Mouse (Mus musculus) layer of hippocampus, adult 9-10 months (tissue): ENCODE results near the gene Zfp119b.
A peak's percentile ranks its signal among the peaks of the same experiment; 100 is the strongest.

Experiments
- DNase-seq: peaks from one replicate; pipeline ENCODE4 v3.0.0; 2022; ENCODE audit warnings: low spot score

Zfp119b gene

GRCm38 (mm10) chr17:55949400-55949799 is at the start of gene Zfp119b:
Gene Zfp119b (minus strand): TSS chr17:55949500.
- DNase-seq: no peak

GRCm38 (mm10) chr17:55996007-55996406 is 46.7 kb upstream of the Zfp119b start:
- DNase-seq: no peak

DNA sequence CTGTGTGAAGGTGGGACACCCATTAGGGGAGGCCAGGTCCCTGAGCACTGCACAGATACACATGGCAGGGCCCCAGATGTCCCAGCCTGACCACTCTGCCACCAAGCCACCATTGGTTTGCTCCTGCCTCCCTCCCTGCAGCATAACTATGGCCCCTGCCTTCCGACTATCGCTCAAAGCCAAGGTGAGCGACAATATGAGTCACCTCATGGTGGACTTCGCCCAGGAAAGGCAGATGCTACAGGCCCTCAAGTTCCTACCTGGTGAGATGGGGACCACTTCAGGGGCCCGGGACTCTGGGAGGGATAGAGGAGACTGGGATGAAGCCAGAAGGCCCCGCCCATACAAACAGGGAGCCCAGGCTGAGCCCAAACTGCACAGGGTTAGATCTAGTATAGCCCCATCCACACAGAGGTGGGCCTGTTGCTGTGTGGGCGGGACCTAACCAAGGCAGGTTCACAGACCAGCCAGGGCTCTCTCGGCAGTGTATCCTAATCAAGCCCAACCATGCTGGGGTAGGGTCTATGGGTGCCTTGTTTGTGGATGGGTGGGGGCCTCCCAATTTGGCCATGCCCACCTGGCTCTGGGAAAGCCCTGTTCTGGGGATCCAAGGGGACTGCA is 41.1 kb upstream of the Zfp119b start:
- DNase-seq: no peak

DNA sequence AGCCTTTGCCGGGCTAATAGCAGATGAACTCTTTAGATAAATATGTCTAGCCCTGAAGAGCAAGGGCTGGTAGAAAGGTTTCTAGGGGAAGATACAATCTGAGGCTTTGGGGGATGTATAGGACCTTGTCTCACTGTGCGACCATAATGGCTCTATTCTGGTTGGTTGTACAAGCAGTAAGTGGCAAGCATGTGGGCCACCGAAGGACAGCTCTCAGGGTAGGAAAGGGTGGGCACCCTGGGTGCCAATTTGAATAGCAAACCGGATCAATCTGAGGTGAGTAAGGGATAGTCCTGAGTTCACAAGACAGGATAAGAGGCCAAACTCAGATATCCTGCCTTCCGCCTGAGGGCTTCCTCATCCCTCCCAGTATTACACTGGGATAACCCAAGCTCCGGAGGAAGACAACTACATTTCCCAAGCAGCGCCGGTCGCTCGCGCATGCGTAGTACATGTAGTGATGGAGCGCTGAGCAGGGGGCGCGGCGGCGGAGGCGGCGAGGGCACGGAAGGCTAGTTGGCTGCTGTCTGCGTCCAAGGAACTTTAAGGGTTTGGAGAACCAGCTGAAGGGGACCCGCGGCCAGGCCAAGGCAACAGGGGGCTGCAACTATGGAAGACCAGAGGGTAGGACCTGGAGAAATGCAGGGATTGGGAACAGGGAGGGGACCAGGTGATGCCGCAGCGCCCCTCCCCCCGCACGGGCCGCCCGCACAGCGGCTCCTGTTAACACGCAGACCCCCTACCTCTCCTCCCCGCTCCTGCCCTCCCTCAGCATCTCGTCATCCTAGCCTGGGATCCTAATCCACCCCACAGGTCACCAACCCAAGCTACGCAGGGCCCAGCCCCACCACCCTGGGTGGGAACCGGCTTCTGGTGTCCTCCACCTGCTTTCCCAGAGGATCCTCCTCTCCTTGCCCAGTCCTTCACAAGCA is 37.0 kb upstream of the Zfp119b start, which contains the start of gene Fsd1:
Fsd1 (plus strand) TSS at position 480 of the 932 bp plus-strand sequence.
- DNase-seq: no peak

DNA sequence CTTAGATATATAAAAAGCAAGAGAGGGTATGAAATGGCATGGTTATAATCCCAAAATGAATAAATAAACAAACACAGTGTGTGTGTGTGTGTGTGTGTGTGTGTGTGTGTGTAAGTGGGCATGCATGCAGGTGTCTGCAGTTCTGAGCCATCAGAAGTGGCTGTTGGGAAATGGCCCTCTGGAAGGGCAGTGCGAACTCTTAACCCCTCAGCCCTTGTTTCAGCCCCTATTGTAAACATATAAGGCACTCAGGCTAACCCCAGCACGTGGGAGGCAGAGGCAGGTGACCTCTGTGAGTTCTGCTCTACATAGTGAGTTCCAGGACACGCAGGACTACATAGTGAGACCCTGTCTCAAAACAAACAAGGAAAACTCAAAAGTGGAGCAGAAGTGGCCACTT is 28.0 kb upstream of the Zfp119b start:
- no peak for DNase-seq

- no peak for DNase-seq
These were observed 27.1 kb upstream of the Zfp119b start for GRCm38 (mm10) chr17:55976255-55976862.

- DNase-seq: no peak
These were observed 22.2 kb upstream of the Zfp119b start for GRCm38 (mm10) chr17:55971453-55971852.

- DNase-seq: no peak
These were observed 20.9 kb upstream of the Zfp119b start, which contains the start of gene Shd for GRCm38 (mm10) chr17:55969966-55970891. Gene Shd (plus strand): TSS chr17:55970467.

- no peak for DNase-seq
These were observed 20.3 kb upstream of the Zfp119b start for GRCm38 (mm10) chr17:55969560-55969959.

- no peak for DNase-seq
These were observed 18.9 kb upstream of the Zfp119b start for GRCm38 (mm10) chr17:55968210-55968609.

DNA sequence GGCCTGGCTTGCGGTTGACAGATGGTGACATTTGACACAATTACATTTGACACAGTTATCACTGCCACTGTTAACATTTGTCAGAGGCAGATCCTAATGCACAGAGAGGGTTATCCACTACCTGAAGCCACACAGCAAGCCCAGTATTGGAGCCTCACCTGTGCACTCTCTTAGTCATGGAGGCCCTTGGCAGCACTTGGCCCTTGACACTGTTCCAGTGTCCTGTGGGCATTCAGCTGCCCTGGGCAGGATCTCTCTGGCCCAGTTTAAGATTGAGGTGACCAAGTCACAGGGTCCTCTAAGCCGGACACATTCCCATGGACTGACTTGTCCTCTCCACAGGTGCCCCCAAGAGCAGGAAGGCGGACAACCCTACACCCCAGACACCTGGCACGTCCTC is 17.9 kb upstream of the Zfp119b start:
- DNase-seq: no peak

DNA sequence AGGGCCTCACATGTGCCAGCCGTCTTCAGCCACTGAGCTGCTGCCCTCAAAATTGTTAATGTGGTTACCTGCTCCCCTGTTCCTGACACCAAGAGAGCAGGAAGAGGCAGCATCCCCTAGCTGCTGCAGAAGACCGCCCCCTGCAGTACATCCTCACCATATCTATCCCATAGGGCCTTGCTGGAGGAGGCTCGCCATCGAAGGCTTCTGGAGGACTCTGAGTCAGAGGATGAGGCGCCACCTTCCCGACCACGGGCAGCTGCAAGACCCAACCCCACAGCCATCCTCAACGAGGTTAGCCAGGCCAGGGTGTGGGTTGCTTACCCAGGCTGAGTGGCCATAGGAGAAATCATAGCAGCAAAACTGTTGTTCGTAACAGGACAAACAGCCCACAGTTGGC is 15.7 kb upstream of the Zfp119b start:
- DNase-seq: no peak

DNA sequence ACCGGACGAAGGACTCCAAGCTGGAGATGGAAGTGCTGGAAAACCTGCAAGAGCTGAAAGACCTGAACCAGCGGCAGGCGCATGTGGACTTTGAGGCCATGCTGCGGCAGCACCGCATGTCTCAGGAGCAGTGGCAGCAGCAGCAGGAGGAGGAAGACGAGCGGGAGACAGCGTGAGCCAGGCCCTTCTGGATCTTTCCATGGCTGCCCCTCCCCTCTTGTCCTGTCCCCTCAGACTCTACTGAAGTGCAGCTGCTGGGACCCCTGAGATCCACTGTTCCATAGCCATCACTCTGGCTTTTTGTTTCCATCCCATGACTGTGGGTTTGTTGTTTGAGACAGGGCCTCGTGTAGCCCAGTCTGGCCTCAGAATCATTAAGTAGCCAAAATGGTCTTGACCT is 15.2 kb upstream of the Zfp119b start:
- no peak for DNase-seq

DNA sequence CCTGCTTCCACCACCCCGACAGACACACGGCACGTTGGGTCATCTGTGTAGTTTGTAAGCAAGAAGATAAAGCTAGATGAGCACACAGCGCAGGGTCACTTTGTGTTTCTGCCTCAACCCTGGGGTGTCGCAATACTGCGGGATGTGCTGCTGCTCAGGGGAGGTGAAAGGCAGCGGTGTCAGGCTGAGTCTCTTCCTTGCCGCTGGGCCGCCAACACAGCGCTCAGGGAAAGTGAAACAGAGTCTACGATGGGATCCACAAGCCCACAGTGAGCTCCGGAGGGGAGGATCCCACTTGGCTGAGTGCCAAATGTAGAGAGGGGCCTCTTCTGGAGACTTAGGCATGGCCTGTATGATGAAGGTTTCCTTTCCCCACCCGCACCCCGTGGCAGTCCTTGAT is 13.9 kb upstream of the Zfp119b start:
- no peak for DNase-seq

GRCm38 (mm10) chr17:55961631-55962030 is 12.3 kb upstream of the Zfp119b start:
- no peak for DNase-seq

DNA sequence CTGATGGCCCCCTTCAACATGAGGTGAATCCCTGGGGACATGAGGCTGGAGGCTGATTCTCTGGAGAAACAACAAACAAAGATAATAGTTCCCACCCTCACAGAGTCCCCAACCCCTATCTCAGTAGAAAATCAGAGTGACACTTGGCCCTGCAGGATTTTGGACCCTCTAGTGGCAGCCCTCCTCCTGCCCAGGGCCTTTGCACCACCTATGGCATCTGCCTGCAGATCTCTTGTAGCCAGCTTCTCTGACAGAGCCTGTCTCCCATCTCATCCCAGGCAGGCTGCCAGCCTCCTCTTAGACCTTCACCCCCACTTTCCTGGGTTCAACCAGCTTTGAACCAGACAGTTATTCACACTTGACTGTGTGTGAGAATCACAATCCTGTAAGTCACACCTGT is 11.5 kb upstream of the Zfp119b start:
- no peak for DNase-seq

GRCm38 (mm10) chr17:55959946-55960740 is 10.8 kb upstream of the Zfp119b start:
- DNase-seq: no peak

DNA sequence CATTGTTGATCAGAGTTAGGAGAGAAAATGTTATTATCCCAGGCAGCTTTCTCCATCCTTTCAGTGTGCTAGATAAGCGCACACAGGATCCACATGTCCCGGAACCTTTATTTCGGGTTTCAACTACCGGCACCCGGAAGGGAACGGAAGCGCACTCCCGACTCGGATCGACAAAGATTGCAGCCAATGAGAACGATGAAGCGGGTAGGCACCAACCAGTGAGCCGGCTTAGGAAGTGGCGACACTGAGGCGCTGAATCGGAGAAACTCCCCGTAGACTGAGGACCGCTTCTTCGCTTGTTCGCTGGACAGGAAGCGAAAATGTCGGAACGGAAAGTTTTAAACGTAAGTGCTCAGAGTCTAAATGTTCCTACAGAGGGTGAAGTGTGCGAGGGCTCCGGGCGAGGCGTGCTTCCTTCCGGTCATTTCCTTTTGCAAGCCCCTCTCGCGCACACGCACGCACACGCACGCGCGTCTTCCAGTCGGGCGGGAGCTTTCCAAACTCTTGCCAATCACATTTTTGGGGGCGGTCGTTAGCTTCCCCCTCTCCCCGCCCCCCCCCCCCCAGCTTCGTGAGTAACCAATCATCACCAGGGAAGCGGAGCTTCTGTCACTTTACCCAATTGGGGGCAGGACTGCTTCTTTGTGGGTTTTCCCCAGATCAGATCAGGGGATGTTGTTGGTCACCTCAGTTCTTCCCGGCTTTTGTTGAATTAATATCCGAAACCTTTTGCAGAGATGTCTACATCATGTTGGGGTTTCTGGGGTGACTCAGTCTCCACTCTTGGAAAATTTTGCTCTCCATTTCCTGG is 9.8 kb upstream of the Zfp119b start, which contains the start of gene Yju2:
Yju2 (plus strand) TSS at position 182 of the 811 bp plus-strand sequence.
- DNase-seq: peak; percentile 93

GRCm38 (mm10) chr17:55958584-55958886 is 9.2 kb upstream of the Zfp119b start:
- no peak for DNase-seq
